Mouse (Mus musculus) brown adipose tissue, adult 24 weeks (tissue): ENCODE results near the gene Atp8b5. TPM values are rescaled to one million over a fixed set of nuclear protein-coding genes. Genes with fewer than 3 reads are reported as not detected.

Source experiments
- H3K27ac ChIP-seq: fragments of 200-500 bp; replicated peaks from 2 replicates; pipeline ENCODE4 v1.5.1; 2012; ENCODE audit warnings: low read depth, mild to moderate bottlenecking, low read length
- H3K4me1 ChIP-seq: fragments of 200-500 bp; 2 replicates; pipeline ENCODE4 v1.6.1; 2012; ENCODE audit warnings: low read length, mixed read lengths; ENCODE audit not compliant: control insufficient read depth, insufficient read depth, insufficient read length
- H3K4me3 ChIP-seq: fragments of 200-500 bp; 2 replicates; pipeline ENCODE4 v1.5.1; 2012; ENCODE audit warnings: low read depth, mild to moderate bottlenecking, low read length, moderate library complexity; ENCODE audit not compliant: insufficient read depth
- polyA plus RNA-seq: library from polyadenylated mRNA; stranded (reverse); fragments of >200 nt; gene quantifications from 2 replicates; pipeline ENCODE4 v1.2.4, GENCODE M21; 2012; ENCODE audit not compliant: missing spikeins, insufficient read depth, insufficient read length

Atp8b5 gene
- polyA plus RNA-seq, 1 experiment = 0.24 TPM

- H3K4me3 ChIP-seq = peak overlapping the region; percentile 29; the same call in 1 of the 2 replicates
- peak overlapping the region; percentile 91 for H3K27ac ChIP-seq
- H3K4me1 ChIP-seq = peaks cover 17% of the 10 kb centered on the region
These were observed 117.1 kb downstream of the Atp8b5 start for GRCm38 (mm10) chr4:43384083-43384460.

- H3K4me3 ChIP-seq = no peak overlapping the region
- H3K4me1 ChIP-seq = peaks cover 19% of the 10 kb centered on the region
- H3K27ac ChIP-seq = peak overlapping the region; percentile 91
These were observed 117.6 kb downstream of the Atp8b5 start for GRCm38 (mm10) chr4:43384541-43384940.

- H3K27ac ChIP-seq = no peak overlapping the region
- no peak overlapping the region for H3K4me3 ChIP-seq
- H3K4me1 ChIP-seq = peaks cover 32% of the 10 kb centered on the region
These were observed 120.0 kb downstream of the Atp8b5 start for GRCm38 (mm10) chr4:43386932-43387331.

GRCm38 (mm10) chr4:43389390-43389789 lies 122.4 kb downstream of the Atp8b5 start:
- Histone ChIP-seq H3K4me3 (no peak overlapping the region), H3K27ac (peak overlapping the region; percentile 70), H3K4me1 (peaks cover 28% of the 10 kb centered on the region)

- Histone ChIP-seq H3K27ac (peak overlapping the region; percentile 70), H3K4me3 (no peak overlapping the region), H3K4me1 (peaks cover 28% of the 10 kb centered on the region)
These were observed 123.0 kb downstream of the Atp8b5 start for GRCm38 (mm10) chr4:43389845-43390440.

GRCm38 (mm10) chr4:43391521-43392050 lies 124.6 kb downstream of the Atp8b5 start:
- H3K4me1 ChIP-seq = peaks cover 33% of the 10 kb centered on the region
- no peak overlapping the region for H3K4me3 ChIP-seq
- H3K27ac ChIP-seq = peak overlapping the region; percentile 76

GRCm38 (mm10) chr4:43394345-43394891 lies 127.5 kb downstream of the Atp8b5 start:
- H3K4me1 ChIP-seq = peaks cover 36% of the 10 kb centered on the region
- H3K27ac ChIP-seq = peak overlapping the region; percentile 98
- H3K4me3 ChIP-seq = peak overlapping the region; percentile 28

- Histone ChIP-seq H3K4me3 (peak overlapping the region; percentile 28; the same call in 1 of the 2 replicates), H3K27ac (peak overlapping the region; percentile 98), H3K4me1 (peaks cover 33% of the 10 kb centered on the region)
These were observed 128.2 kb downstream of the Atp8b5 start for GRCm38 (mm10) chr4:43395147-43395546.

GRCm38 (mm10) chr4:43395836-43396235 lies 128.9 kb downstream of the Atp8b5 start:
- peaks cover 36% of the 10 kb centered on the region for H3K4me1 ChIP-seq
- H3K4me3 ChIP-seq = no peak overlapping the region
- peak overlapping the region; percentile 67 for H3K27ac ChIP-seq

- Histone ChIP-seq H3K4me1 (peaks cover 39% of the 10 kb centered on the region), H3K27ac (no peak overlapping the region), H3K4me3 (no peak overlapping the region)
These were observed 129.4 kb downstream of the Atp8b5 start for GRCm38 (mm10) chr4:43396381-43396780.

GRCm38 (mm10) chr4:43398014-43398413 lies 131.1 kb downstream of the Atp8b5 start:
- Histone ChIP-seq H3K4me3 (no peak overlapping the region), H3K4me1 (peaks cover 42% of the 10 kb centered on the region), H3K27ac (peak overlapping the region; percentile 95)

GRCm38 (mm10) chr4:43398829-43399331 lies 131.9 kb downstream of the Atp8b5 start:
- H3K4me3 ChIP-seq = peak overlapping the region; percentile 49
- H3K4me1 ChIP-seq = peaks cover 43% of the 10 kb centered on the region
- peak overlapping the region; percentile 95 for H3K27ac ChIP-seq

- Histone ChIP-seq H3K4me3 (peak overlapping the region; percentile 49), H3K4me1 (peaks cover 43% of the 10 kb centered on the region), H3K27ac (peak overlapping the region; percentile 95)
These were observed 132.6 kb downstream of the Atp8b5 start for GRCm38 (mm10) chr4:43399391-43400131.

GRCm38 (mm10) chr4:43400976-43401375 lies 134.0 kb downstream of the Atp8b5 start:
- 0 out of 2 replicates have a peak overlapping the region, but pooled peaks have one; percentile 0 for H3K27ac ChIP-seq
- peaks cover 46% of the 10 kb centered on the region for H3K4me1 ChIP-seq
- no peak overlapping the region for H3K4me3 ChIP-seq

- Histone ChIP-seq H3K4me1 (peaks cover 45% of the 10 kb centered on the region), H3K27ac (0 out of 2 replicates have a peak overlapping the region, but pooled peaks have one; percentile 0), H3K4me3 (no peak overlapping the region)
These were observed 134.5 kb downstream of the Atp8b5 start for GRCm38 (mm10) chr4:43401486-43401885.
